Mouse (Mus musculus): ENCODE measurements at regions not wholly inside any gene's neighbourhood (a gene's known extent, or its start where the extent isn't known, plus 50 kb on each side); places are given as distances from the start of the nearest gene placed in this dataset.

DNA sequence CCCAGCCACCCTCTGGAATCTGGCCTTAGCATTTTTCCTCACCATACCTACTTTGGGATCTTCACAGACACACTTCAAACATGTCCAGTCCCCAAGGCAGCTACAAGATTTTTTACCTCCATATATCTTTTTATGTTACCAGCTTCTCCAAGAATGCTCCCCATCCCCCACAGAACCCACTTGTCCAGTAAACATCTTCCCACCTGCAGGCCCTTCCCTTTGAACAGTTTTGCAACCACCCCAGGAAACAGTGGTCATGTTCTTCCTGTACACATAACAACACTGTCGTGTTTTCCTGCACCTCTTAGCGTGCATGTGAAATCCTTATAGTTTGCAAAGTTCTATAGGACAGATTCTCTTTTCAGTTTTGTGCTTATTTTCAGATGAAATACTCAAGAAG is 53.9 kb upstream of the Marcks start:
- Histone ChIP-seq H3K9me3 (no peaks in the 10 kb centered on the region), H3K27ac (no peak overlapping the region), H3K36me3 (no peaks in the 10 kb centered on the region), H3K4me3 (replicated peaks) (no peak overlapping the region), H3K4me2 (replicated peaks) (no peak overlapping the region), H3K27me3 (replicated peaks) (no peaks in the 10 kb centered on the region), H3K9ac (no peak overlapping the region), H3K4me1 (replicated peaks) (0 out of 2 replicates have a peak, but pooled peaks cover 2% of the 10 kb centered on the region)
- 67% methylated on average over 2 of the region's 2 CpGs for WGBS
- ATAC-seq, result no peak

DNA sequence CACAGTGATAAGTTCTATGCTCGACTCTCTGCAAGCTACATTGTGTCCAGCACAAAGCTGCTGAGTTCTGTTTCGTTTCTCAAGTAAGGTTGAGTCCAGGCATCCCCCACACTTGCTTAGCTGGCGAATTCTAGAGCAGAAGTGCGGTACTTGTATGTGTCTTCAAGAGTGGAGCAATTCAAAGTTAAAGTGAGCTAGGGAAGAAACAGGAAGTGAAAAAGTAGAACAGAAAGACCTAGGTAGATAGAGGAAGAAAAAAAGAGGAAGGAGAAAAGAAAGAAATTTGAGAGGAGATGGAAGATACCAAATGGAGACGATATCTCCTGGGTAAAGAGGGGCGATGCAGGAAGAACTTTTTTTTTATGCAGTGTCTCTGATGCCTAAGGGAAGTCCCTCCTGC is 51.4 kb upstream of the Marcks start:
- Histone ChIP-seq H3K27me3 (replicated peaks) (no peaks in the 10 kb centered on the region), H3K9ac (no peak overlapping the region), H3K4me1 (replicated peaks) (0 out of 2 replicates have a peak, but pooled peaks cover 2% of the 10 kb centered on the region), H3K4me2 (replicated peaks) (no peak overlapping the region), H3K9me3 (no peaks in the 10 kb centered on the region), H3K27ac (no peak overlapping the region), H3K4me3 (replicated peaks) (no peak overlapping the region), H3K36me3 (no peaks in the 10 kb centered on the region)
- WGBS, result 84% methylated on average over 6 of the region's 6 CpGs
- no peak for ATAC-seq

All from intestine, embryonic 15.5 days (tissue).